Mouse (Mus musculus) embryo, embryonic 11 days (tissue): ENCODE results near the gene Engase.
A peak's percentile ranks its signal among the peaks of the same experiment; 100 is the strongest.

Source experiments
- DNase-seq: peaks from one replicate; pipeline ENCODE4 v3.0.0-alpha.2; 2015

Engase gene

DNA sequence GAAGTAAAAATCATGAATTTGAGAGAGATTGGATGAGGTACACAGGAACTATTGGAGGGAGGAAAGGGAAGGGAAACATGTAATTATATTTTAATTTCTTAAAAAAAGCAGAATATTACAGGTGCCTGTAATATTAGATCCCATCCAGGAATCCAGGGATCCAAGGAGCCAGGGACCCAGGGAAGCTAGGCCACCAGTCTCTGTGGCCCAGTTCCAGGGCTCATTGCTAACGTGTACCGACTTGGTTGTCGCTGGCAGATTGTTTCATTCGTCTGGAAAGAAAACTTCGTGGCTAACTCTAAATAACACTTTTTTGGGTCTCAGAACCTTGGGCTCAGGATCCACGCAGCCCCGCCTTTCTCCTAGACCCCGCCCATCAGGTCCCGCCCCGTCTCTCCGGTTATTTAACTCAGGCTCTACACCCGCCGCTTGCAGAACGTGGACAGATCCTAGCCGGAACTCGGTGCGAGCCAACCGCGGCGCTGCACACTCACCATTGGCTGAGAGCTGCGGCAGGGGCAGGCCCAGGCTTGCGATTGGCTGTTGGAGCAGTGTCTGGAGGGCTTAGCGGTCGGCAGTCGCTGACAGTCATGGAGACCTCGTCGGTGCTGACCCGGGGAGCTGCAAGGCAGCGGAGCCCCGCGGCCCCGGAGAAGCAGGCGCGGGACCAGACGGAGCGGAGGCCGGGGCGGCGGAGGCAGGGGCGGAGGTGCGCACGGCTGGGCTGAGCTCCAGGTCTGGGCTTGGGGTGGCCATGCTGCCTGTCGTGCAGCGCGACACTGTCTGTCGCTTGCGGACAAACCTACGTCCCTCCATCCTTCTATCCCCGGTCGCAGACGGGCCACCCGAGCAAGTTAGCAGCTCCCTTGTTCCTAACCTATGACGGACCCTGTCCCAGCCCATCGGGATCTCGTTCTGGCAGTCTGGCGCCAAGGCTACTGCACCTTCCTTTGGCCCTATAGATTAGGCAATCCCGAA is at the start of gene Engase:
Gene Engase, plus strand, starts transcription at position 434 of the 978 bp plus-strand sequence.
- peak; percentile 96 for DNase-seq

DNA sequence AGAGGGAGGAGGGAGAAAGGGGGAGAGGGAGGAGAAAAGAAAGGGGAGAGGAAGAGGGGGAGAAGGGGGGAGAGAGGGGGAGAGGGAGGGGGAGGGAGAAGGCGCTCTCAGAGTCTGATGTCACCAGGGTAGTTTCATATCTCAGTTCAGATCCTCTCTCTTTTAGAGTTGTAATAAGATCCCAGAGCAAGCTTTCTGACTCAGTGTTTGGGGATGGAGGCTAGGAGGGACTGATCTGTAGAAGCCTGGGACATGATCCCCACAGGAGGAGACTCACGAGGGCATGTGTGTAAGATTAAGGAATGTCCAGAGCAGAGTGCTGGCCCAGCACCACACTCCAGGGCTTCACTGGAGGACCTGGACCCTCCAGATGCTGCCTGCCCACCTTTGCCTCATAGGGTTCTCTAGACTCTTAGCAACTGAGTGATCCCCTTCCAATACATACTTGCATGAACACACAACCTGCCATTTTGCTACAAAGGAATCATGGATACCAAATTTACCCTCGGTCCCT is 49.3 kb upstream of the Engase start:
- no peak for DNase-seq

DNA sequence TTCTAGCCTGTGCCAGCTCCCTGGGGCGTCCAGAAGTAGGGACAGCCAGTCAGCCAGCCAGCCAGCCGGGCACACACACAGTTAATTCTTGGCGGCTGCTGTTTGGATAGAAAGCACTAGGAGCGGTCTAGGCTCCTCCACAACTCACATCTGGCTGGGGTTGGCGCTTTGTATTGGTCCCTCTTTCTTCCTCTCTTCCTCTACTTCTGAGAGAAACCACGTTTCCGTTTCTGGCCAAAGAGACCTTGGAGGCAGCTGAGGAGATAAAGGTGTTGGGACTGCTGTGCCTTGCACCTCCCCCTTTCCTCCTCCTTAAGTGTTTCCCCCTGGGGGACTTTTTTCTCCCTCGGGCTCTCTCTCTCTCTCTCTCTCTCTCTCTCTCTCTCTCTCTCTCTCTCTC is 48.6 kb upstream of the Engase start, which contains the start of gene C1qtnf1:
Gene C1qtnf1, plus strand, starts transcription at position 218 of the 400 bp plus-strand sequence.
- peak; percentile 61 for DNase-seq

DNA sequence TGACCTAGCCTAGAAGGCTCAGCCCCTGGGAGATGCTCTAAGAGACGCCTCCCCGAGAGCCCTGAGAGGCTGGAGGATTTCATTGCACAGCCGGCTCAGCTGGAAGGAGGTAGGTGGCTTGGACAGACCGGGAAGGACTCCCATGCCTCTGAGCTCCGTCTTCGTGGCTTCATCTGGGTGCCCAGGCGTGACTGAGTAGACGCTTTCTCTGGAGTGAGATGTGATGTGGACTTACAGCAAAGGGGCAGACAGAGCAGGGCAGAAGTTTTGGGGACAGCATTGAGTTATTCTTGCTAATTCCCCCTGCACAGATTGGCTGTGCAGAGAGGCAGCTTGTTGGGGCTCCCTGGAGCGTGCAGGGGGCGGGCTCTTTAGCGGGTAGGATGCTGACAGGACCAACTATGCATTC is 48.2 kb upstream of the Engase start:
- no peak for DNase-seq

DNA sequence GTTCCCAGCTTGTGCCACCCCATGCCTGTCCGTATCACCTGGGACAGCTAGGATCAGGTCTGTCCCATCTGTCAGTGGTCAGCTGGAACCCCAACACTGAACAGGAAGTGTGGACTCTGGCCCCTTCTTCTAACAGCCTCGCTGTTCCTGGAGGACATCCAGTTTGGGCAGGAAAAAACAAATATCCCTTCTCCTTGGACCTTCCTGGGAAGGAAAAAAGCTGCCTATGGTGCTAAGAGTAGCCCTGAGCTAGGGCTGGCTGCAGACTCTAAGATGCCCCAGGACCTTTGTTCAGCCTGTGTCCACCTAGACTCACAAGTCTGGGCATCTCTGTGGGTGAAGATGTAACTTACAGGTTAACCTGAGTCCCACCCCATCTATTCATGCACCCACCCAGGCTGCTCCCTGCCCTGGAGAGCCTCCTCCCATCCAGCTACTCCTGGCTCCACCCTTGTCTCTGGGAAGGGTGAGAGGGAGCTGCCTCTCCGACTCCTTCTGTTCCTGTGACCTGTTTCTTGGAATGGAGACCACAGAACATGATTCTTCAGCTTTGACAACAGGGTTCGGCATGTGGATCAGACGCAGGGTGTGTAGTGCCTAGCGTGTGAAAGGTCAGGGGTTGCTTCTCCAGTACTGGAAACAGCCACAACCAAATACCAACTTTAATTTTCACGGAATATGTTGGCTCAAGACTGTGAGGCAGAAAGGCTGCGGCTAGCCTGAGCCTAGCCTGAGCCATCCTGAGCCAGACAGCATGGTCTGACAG is 47.5 kb upstream of the Engase start:
- no peak for DNase-seq

GRCm38 (mm10) chr11:118430291-118430885 is 46.2 kb upstream of the Engase start:
- DNase-seq = no peak

DNA sequence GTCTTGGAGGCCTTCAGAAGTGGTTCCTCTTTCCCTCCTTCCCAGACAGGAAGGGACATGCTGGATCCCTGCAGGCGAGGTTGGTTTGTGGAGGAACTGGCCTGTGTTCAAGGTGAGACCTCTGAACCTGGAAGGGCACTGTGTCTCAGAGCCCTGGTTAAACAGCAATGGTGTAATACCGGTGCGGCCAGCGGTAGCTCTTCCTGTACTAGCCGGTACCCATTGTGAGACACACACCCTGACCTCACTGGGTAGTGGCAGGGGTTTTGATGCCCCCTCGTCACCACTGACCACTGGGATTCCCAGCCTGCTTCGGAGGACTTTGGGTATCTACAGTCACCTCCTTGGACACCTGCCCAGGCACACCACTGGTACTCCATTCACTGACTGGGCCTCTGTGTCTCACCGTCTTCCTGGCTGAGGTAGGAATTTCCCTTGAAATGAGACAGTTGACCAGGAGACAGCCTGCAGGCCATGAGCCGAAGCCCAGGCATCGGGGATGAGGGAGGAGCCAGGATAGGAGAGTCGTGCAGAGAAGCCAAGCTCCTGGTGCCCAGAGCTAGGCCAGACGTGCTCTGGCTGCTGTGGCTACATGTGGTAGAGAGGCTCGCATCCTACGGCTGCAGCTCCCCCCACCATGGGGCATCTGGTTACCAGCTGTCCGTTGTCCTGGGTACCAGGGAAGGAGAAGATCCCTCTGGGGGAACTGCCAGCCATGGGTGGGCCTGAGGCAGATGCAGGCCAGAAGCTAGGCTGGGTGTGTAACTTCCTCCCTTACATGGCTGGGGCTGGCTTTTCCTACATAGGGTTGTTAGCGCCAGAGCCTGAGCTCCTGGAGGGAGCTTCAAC is 45.3 kb upstream of the Engase start:
- no peak for DNase-seq

GRCm38 (mm10) chr11:118433398-118433868 is 43.2 kb upstream of the Engase start:
- DNase-seq = no peak

DNA sequence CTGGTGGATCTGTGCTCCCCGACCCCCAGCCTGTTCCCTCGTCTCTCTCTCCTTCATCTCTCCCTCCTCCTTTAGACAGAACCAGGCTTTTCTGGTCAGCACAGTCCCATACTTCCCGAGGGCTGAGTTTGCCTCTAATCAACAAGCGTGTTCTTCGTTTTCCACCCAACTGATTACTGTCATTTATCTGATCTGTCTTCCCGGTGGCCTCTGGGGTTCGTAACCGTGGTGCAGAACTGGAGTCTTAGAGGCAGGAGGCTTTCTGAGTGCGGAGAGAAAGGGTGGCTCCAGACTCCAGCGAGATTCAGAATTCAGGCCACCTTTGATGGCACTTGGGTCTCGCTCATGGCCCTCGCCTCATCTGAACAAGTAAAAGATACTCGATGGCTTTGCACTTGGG is 42.5 kb upstream of the Engase start:
- no peak for DNase-seq

GRCm38 (mm10) chr11:118436471-118436935 is 40.1 kb upstream of the Engase start:
- no peak for DNase-seq

DNA sequence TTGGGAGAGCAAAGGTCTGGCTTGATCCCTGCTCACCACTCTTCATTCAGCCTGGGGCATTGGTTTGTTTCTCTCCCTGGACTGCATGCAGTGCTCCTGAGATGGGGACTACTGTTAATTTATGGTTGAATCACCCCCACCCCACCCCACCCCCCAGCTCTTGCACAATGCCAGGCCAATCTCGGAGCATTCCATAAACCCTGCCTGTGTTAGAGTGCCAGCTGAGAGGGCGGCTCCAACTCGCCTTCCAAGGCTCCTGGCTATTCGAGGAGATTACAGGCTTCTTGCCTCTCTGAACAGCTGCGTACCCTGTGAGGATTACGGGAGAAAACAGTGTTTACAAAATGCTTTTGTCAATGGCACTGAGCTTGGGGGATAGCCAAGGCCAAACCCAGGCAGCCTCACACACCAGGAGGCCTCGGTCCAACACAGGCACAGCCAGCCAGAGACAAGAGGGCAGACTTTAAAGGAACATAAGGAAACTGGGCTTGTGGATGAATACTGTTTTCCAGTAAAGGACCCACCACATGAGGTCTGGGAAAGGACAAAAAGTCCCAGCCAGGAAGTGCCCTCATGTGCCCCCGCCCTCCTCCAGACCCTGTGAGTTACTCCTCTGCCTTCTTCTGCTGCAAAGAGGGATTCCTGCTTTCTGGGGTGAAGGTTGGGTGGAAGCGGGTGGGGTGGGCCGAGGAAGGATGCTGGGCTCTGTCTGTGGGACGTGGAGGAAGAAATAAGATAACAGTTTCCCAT is 37.8 kb upstream of the Engase start:
- DNase-seq = peak; percentile 31

DNA sequence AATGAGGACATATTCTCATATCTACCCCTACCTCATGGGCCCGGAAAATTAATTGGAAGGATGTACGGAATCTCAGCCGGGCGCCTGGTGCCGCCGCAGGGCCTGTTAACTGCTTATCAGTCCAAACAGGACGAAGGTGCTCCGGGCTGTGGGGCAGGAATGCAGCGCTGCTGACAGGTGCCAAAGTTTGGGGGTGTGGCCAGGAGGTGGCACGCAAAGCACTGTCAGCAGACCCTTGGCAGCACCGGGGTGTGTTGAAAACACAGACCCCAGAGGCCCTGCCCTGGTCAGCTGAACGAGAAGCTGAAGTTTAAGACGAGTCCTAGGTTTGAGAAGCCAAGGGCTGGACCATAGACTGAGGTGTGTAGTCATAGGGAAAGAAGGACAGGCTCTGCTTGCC is 33.9 kb upstream of the Engase start:
- DNase-seq = no peak

- peak; percentile 87 for DNase-seq
Measured at GRCm38 (mm10) chr11:118443201-118443970, 33.2 kb upstream of the Engase start.

- peak; percentile 79 for DNase-seq
Measured at GRCm38 (mm10) chr11:118445843-118446242, 30.8 kb upstream of the Engase start.

- DNase-seq = no peak
Measured at GRCm38 (mm10) chr11:118447346-118447745, 29.3 kb upstream of the Engase start.

DNA sequence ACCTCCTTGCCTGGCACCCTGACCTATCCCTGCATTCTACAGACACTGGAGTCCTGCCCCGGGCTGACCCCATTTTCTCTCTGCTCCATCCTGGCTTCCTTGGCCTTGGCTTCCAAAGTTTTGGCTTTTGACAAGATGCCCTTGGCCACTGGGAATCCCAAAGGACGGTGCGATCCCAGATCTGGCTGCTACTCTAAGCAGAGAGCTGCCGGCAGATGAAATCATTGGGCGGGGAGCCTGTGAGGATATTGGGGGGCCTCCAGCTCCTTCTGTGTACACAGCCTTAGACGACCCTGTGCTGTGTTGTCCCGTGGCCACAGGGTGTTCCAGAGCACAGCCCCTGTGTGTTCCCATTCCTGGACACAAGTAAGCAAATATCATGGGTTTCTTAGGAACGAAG is 28.2 kb upstream of the Engase start:
- no peak for DNase-seq

DNA sequence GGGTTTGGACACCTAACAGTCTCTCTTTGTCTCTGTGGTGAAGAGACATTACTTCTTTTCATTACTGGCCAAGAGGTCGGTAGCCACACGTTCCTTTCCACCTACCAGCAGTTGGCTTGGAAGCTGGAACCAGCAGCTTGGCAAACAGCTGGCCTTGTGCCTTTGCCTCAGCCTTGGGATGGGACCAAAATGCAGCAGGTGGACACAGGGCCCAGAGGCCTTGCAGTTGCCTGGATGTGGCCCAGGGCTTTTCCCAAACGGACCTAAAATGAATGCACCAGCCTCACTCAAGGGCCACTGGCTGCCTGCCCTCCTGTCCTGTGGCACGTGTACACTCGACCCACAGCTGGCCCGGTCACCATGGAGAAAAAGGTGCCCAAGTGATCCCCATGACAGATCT is 25.4 kb upstream of the Engase start:
- no peak for DNase-seq

DNA sequence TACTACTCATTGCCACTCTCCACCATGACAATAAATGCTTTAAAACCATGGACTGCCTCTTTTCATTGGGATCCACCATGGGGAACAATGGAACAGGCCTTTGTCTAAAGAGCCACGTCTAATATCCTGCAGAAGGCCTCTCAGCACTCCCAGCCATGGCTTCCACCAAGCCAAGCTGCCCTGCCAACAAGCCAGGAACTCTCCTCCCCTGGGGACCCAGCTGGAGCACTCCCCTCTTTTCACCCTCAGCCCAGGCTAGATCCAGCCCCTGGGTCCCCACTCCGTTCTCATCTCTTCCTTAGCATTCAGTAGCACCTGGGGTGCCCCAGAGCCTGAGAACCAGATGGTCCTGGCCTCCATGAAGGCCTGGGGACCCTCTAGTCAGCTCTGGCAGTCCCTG is 23.7 kb upstream of the Engase start:
- no peak for DNase-seq

DNA sequence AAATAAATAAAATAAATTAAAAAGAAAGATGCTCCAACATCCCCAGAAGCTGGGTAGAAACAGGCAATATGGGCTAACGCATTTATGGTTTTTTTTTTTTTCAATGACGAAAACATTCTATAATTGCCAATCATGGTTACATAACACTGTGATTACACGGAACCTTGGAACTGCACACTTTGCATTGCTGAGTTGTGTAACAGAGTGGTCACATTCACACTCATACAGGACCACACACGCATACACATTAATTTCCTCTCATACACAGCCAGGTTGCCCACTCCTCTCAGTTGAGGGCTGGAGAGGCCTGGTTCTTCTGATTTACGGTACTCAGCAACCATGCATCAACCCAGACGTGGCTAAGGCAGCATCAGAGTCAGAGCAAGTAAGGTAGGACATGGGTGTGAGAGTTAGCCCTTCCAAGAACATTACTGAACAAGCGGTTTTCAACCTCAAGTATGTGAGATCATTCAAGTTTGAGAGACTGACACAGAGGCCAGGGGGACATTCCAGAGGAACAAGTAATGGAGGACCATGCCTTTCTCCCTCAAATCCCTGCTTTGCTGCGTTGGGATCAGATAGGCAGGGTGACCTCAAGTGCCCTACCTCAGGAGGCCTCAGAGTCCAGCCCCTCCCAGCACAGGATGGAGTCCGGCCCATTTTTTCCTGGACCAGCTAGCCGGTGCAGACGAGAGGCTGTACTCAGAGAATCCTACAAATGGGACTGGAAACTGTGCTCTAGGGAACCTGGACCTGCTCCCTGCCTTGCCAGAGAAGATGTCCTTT is 22.6 kb upstream of the Engase start:
- DNase-seq = no peak
